Mouse (Mus musculus): Measurements from ENCODE around the gene Fstl4.

Fstl4 gene

DNA sequence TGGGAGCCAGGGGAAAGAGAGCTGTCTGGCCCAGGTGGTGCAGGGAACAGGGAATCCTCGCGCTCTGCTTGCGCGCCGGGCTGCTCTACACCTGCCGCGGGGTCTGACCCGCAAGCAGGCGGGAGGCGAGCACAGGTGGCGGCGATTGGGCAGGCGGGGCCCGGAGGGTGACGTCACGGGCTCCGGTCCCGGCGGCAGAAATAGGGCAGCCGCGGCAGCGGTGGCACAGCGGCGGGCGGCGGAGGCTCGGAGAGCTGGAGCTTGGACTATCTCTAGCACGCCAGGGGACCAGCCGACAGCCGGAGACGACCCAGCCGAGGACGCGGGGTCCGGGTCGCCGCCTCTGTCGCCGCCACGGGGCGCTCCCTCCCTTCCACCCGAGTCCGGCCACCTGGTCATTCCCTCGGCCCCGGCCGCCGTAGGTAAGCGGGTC, at the start of gene Fstl4:
Fstl4 (plus strand) TSS at position 174 of the 433 bp plus-strand sequence.
- DNase-seq (ENCODE audit: low read depth, low spot score): peak; percentile 40

DNA sequence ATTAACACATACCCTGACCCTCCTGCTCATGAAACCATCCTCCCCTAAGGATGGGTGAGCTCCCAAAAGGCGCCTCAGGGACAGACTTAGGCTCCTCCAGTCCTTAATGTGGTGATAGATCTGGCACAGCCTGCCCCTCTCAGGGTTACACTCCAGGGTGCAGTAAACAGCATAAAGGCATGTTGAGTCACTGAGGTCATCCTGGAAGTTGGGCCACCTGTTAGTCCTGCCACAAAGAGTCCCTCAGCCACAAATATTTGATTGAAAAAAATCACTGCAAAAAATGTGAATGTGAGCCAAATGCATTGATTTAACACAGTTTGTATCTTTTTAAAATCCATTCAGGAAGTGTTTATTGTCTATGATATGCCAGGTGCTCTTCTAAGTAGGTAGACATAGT, 45.9 kb upstream of the Fstl4 start:
- DNase-seq (ENCODE audit: low read depth, low spot score): no peak

DNA sequence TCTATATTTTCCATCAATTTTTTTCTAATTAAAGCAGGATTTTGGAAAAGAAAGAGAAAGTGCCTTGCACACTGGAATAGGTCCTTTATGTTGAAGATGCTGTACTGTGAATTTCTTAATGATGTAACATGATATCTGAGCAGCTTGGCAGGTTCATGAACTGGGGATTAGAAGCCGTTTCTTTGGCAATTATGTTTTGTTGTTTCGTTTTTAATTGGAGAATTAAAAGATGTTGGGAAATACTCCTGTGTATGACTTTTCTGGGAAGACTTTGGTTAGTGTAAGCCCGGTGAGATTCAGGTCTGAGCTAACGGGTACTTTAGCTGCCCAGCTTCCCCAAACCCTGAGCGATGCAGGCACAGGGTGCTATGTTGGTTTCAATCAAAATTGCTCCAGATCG, 43.3 kb upstream of the Fstl4 start:
- no peak for DNase-seq (ENCODE audit: low read depth, low spot score)

DNA sequence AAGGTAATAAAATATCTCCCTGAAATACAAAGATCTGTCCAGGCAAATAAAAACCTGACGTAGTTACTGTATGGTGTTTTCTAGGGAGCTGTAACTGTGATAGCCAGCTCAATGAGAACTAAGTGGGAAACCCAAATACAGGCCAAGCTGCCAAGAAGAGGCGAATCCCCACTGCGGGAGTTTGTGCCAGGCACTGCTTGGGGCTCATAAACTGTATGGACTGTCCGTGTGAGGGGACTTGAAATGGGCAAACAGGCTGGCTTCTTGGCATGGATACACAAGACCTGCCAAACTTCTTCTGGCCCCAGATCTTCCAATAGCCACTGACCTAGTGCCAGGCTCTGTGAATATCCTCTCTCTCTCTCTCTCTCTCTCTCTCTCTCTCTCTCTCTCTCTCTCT, 41.7 kb upstream of the Fstl4 start:
- DNase-seq (ENCODE audit: low read depth, low spot score): no peak

DNA sequence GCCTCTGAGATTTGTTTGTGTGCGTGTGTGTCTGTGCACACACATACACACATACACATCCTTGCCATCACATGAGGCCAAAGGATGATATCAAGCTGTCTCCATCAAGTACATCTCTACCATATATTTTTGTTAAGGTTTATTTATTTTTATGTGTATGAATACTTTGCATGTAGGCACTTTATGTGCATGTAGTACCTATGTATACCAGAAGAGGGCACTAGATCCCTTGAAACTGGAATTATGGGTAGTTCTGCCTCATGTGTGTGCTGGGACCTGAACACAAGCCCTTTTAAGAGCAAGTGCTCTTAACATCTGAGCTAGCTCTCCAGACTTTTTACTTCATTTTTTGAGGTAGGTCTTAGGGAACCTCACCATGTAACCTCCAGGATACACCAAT, 38.4 kb upstream of the Fstl4 start:
- peak; percentile 55 for DNase-seq (ENCODE audit: low read depth, low spot score)

DNA sequence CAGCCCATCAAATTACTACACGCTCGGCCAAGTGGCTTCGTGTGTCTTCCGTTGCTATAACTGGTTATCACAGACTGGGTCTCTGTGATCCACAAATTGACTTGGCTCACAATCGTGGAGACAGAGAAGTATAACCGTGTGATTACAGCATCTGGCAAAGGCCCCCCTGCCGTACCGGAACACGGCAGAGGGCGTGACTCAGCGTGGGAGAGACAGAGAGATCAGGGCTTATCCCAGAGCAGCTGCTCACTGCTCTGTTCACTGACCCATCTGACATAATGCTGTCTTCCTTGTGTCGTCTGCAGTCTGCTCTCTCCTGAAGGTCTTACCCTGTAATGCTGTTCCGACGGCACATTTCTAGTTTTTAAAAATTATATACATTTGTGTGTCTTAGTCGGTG, 36.0 kb upstream of the Fstl4 start:
- no peak for DNase-seq (ENCODE audit: low read depth, low spot score)

DNA sequence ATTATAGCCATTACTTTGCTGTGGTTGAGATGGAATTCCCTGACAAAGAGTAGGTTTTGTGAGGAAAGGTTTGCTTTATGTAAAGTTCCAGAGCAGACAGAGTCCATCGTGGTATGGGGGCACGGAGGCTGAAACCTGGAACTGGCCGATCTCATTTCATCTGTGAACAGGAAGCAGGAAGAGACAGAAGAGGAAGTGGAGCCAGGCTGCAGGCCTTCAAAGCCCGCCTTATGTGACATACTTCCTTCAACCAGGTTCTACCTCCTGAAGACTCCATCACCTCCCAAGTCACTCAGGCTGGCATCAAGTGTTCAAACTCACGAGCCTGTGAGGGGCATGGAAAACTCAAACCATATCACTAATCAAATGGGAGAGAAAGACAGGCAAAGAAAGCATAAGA, 34.5 kb upstream of the Fstl4 start:
- no peak for DNase-seq (ENCODE audit: low read depth, low spot score)

DNA sequence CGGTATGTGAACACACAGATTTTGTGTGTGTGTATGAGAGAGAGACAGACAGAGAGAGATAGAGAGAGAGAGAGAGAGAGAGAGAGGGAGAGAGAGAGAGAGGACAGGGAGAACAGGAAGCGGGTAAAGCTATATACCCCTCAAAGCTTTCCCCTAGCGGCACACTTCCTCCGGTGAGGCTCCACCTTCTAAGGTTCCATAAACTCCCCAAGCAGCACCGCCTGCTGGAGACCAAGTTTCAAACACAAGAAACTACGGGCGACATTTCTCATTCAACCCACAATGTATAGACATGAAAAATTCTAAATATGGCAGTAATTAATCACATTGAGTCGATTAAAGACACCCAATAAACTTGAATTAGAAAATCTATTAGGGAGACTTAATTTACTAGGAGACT, 32.5 kb upstream of the Fstl4 start:
- peak; percentile 61 for DNase-seq (ENCODE audit: low read depth, low spot score)

DNA sequence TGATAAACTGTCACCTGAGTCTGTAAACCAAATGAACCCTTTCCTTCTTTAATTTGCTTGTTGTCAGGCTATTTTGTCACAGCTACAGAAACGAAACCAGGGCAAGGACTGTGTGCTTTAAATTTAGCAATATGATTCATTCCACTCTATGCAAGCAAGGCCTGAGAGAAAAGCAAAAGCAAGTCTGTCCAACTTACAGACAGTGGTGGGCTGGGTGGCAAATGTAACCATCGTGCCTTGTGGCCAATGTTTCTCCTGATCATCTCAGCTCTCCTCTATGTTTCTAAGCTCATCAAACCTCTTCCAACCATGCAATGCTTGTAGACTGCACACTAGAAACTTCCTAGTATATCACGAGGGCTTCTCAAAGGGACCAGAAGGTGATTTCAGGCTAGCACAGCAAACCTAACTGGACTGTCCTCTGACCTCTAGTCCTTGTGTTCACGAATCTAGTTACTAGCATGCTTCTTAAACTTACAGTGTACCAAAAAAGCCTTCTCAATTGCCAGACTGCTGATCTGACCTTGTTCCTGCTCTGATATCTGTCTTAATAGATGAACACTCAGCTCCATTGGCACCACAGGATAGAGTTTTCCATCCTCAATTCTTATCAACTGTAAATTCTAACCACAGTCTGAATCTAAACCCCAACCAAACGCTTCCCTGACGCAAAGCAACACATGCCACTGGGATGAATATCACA, 29.8 kb upstream of the Fstl4 start:
- DNase-seq (ENCODE audit: low read depth, low spot score): no peak

DNA sequence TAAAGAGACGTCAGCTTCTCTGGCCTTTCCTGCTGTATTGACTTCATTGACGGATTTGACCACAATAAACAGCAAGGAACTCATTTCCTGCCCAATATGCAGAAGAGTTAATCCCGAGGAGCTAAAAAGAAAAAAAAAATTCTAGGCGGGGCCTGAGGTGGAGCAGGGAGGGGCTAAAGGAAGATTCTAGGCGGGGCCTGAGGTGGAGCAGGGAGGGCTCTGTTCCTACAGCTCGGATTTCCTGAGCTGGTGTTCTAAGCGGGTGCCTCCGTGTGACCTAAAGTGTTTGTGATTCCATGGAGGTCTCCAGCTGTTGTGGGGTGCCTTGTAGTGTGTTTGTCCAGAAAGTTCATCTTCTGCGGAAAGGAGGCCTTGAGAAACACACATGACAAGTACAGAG, 25.2 kb upstream of the Fstl4 start:
- peak; percentile 26 for DNase-seq (ENCODE audit: low read depth, low spot score)

DNA sequence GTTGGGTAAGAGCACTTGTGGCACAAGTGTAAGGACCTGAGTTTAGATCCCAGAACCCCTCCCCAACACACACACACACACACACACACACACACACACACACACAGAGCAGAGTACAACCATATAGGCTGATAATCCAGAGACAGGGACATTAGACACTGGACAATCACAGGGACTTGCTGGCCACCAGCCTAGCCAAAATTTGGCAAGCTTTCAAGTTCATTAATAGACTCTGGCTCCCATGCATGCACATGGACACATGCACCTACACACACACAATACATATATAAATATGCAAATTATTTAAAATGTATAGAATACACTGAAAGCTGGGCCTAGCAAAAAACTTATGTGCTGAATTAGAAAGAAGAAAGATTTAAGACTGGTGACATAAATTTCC, 24.0 kb upstream of the Fstl4 start:
- DNase-seq (ENCODE audit: low read depth, low spot score): no peak

DNA sequence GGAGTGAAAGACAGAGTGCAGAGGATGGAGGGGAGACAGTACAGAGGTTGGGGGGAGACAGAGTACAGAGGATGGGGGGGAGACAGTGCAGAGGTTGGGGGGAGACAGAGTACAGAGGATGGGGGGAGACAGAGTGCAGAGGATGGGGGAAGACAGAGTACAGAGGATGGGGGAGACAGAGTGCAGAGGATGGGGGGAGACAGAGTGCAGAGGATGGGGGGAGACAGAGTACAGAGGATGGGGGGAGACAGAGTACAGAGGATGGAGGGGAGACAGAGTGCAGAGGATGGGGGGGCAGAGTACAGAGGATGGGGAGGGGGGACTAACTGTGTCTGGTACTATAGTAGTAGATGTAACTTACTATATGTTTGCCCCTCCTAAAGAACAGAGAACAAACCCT, 20.5 kb upstream of the Fstl4 start:
- no peak for DNase-seq (ENCODE audit: low read depth, low spot score)

DNA sequence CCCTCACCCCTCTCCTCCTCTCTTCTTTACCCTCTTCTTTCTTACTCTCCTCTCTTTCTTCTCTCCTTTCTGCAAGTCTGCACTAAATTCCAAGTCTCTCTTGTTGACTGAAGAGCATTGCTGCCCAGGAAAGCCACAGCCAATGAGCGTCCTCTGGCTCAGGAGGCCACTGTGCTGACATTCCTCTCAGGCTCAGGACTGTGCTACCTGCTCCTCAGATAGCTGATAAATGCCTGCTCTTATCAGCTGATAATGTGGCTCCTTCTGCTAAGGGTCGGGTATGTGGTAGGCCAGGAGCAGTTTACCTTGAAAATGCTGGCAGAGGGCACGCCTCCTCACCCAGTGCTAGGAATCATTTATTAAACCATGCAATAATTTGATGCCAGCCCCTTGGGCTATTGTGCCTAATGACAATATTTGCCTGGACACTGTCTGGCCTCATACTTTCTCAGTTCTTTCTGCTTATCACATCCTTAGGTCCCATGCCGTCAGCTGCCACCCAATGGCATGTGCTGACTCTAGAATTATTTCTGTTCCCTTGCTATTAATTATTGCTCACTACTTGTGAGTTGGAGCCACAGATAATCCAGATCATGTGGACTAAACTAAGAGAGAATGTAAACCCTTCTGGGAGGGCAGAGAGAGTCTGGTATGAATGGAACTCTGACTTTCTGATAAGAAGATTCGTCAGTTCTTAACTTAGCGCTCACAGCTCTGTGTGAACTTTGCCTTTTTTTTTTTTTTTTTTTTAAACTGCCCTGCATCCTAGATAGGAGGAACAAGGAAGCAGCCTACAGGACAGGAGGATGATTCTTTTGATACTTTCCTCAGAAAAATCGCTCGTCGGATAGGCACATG, 19.6 kb upstream of the Fstl4 start:
- no peak for DNase-seq (ENCODE audit: low read depth, low spot score)

DNA sequence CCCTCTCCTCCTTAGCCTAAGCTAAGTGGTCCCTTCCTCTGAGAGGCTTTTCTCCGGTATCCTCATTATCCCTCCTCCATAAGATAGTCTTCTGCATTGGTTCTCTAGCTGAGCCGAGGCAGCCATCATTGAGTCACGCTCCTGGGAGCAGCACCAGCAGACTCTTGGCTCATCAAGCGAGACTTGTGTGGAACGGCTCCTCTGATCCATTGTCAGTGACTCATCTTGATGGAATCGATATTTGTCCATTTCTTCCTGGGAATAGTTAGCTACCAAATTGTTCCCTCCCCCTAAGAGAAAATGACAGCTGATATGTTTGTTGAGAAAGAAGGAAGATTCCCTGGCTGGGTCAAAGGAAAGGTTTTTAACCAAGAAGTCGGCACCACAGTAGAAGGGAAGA, 17.2 kb upstream of the Fstl4 start:
- no peak for DNase-seq (ENCODE audit: low read depth, low spot score)

DNA sequence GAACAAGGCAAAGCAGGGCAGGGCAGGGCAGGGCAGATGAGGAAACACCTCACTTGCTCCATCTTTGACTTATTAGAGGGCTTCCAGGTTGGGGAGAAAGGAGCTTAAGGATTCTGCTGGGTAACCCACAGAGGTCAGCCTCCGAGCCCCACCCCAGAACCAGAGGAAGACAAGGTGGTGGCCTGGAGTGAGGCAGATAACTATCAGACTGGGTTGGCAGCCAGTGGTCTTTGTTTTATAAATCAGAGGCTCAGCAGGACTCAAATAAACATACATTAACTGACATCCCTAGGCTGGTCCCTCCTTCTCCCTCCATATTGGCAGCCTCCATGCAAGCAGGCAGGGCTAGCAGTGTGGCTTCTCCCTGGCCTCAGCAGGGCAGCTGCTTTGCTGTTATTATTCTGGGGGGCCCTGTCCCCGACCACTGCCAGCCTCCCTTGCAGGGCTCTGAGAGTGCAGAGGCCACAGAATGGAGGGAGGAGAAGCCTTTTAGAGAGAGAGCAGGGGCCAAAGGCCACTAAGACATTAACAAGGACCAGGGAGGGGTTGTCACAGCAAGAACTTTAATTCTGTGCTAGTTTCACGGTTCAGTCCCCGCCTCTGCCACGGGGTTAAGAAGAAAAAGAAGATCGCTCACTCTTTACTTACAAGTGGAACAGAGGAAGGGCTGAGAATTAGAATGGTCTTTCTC, 16.5 kb upstream of the Fstl4 start:
- peak; percentile 74 for DNase-seq (ENCODE audit: low read depth, low spot score)

DNA sequence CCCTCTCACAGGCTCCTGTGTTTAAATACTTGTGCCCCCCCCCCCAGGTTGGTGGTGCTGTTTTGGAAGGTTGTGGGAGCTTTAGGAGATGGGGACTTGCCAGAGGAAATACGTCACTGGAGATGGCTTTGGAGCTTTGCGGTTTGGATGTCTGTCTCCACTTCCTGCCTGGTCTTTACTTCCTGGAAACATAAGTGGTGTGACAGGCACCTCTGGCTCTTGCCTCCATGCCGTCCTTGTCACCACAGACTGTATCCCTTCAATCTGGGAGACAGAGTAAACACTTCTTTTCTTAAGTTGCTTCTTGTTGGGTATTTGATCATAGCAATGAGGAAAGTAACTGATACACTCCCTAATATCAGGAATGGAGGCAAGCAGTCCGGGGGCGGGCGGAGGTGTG, 14.4 kb upstream of the Fstl4 start:
- no peak for DNase-seq (ENCODE audit: low read depth, low spot score)

DNA sequence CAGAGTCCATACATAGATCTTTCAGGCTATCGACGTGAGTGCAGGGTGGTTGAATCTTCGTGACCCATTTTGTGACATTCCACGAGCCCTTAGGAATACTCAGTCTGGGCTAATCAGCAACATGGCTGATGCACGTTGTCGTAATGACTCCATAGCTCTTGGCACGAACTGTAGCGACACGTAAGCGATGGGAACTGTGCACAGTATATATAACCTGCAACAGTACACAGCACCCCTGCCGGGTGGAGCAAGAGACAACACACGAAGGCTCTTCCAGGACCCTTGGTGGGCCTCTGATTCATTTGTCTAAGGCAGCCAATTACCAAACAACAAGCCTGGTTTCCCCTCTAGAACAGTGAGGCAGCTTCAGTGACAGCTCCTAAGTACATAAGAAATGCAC, 11.9 kb upstream of the Fstl4 start:
- DNase-seq (ENCODE audit: low read depth, low spot score): no peak

DNA sequence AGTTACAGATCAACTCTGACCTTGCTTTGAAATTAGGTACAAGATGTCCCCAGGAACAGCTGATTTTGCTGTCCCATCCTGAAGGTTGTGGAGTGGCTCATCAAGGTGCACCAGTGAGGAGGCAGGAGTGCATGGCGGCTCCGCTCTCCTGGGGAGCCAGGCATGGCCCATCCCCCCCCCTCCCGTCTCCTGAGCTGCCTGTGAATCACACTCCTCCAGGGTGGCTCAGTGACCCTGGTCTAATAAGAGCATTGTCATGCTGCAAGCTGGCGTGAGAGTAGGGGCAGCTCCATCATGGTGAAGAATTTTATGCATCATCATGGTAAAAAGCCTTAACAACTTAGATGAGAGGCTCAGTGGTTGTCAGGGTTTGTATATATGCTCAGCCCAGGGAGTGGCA, 11.2 kb upstream of the Fstl4 start:
- DNase-seq (ENCODE audit: low read depth, low spot score): no peak

DNA sequence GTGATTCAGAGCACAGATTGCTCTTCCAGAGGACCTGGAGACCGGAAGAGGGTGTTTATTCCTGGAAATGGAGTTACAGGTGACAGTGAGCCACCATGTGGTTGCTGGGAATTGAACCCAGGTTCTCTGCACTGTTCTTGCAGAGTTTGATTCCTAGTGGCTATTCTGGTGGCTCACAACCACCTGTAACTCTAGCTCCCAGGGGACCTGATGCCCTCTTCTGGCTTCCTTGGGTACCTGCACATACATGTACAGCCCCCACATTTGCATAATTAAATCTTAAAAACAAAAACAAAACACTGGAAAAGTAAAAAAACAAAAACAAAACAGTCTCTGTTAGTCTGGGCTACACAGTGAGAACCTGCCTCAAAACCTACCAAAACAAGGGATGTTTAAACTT, 2.6 kb upstream of the Fstl4 start:
- DNase-seq (ENCODE audit: low read depth, low spot score): peak; percentile 63

DNA sequence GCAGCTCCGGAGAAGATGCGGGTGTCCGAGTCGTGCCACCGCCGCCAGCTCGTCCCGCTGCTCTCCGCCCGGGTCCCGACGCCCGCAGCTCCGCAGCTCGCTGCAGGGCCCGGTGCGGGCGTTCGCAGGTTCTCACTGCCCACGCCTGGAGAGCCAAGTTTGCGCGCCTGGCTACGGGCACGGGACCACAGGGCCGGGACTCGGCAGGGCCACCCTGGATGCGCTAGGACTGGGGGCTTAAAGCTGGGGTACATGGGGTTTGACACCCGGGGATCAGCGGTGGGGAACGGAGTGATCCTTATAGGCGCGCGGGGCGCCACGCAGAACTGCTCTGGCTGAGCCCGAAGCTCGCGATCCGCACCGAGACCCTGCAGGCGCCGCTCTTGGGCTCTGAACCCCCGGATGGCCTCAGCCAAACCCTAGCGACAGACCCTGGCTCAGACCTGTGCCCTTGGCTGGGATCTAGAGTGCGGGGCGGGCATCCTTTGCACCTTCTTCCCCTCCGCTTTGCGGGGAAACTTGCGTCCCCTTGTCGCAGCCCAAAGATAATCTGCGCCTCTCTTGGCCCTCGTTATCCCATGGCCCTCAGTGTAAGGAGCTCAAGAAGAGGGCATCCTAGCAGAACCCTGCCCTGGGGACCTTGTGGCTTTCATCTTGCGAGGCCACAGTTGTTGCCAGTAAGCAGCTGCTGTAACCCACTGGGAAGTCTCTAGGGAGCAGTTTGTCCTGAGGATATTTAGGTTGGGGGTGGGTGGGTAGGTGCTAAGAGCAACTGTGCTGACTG, 652 bp downstream of the Fstl4 start:
- DNase-seq (ENCODE audit: low read depth, low spot score): peak; percentile 31

DNA sequence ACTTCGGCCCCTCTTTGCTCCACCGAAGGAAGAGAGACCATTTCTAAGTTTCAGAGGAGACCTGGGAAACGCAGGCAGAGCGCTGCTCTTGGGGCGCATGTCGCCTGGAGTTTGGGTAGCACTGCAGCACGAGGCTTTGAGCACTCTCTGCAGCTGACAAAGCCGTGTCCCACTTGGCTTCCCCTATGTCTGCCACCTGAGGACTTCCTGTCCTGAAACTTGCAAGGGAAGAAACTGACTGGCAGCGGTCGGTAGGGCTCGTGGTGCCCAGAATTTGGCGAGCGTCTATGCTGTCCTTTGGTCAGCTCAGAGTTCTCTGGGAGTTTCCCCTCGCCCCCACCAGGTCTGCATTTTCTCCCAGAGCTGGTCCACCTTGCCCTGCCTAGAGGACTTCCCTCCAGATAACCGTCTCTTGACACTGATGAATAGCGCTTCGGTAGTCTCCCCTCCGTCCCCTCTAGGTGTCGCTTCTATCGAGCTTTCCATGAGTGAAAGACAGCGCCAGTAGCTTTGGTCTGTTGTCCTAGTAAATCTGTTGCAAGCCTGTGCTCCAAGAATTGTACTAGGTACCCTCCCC, 1.3 kb downstream of the Fstl4 start:
- DNase-seq (ENCODE audit: low read depth, low spot score): peak; percentile 70

Data from R1 (cell line).